Mouse (Mus musculus) ZHBTc4 (cell line): ENCODE results near the gene Dut.

Experiments used
- DNase-seq: peaks from one replicate; pipeline ENCODE4 v3.0.0-alpha.2; 2011; ENCODE audit warnings: low read depth, low spot score

Dut gene

DNA sequence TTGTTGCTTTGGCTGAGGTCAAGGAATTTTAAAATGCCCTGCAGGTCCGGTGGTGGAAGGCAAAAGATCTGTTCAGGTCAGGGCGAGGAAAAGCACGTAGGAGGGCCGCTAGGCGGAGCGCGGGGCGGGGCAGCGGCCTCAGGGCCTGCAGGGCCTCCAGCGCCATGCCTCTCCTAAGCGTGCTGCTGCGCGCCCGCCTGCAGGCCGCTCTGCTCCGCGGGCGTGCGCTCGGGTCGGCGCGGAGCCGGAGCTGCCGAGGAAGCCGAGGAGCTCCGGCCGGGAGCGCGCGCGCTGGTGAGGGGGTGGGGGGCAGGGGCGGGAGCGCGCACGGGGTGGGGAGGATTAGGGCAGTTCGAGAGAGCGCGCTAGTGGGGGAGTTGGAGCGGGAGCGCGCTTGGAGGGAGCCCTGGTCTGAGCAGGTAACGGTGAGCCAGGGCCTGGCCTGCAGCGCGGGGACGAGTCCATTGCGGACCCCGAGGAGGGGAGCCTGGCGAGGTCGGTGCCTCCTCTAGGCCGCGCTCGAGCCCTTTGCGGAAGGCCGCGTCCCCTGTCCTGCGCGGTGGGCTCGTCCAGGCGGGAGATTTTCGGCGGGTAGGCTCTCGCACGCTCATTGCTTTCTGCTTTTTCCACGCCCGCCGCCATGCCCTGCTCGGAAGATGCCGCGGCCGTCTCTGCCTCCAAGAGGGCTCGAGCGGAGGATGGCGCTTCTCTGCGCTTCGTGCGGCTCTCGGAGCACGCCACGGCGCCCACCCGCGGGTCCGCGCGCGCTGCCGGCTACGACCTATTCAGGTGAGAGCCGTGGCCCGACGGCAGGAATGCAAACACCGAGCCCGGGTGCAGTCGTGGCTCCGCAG lies at the start of gene Dut:
TSS of gene Dut (plus strand) at position 83 of the 854 bp plus-strand sequence.
- peak; percentile 99 for DNase-seq

GRCm38 (mm10) chr2:125208894-125209596 lies 37.9 kb upstream of the Dut start:
- no peak for DNase-seq

DNA sequence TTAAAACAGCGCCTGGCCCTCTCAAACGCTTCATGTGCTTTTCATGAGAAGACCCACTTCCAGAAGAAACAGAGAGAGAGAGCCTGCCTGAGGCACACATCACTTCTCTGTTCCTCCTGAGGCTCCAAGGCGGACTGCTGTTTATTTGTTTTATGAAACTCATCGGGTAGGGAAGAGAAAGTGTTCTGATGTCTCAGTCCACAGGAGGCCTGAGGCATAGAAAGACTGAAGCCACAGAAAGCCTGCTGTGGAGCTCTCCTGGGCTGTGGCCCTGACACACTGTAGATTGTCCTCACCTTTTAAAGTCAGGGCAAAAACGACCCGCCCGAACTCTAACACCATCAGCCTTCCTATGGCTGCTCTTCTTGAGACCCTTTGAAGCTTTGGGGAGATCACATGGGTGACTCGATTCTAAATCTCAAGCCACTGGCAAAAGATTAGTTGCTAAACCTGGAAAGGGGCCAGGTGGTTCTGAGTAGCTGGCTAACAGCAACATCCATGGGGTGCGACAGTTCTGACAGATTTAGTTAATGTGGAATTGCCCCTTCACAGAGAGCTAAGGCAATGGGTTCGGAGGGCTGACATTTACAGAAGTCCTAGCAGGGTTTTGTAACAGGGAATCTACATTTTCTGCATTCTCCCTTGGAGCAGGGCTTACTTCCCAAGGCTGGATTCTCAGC lies 35.0 kb upstream of the Dut start:
- DNase-seq, result no peak

DNA sequence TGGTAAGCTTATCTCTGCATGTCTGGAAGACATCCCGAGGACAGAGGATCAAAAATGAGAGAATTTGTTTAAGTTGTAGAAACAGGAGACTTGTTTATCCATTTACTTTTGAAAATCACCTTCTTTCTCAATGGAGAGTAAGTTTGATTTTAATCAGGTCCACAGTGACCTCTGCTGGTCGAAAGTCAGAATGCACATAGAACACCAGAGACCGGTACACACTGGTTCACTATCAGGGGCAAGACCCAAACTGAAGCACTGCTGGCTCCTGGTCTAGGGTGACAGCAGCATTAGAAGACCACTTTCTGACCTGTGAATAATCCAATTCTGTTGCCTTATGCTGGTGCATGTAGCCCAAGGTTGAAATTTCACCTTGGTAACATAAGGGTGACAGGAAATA lies 32.4 kb upstream of the Dut start:
- peak; percentile 79 for DNase-seq

DNA sequence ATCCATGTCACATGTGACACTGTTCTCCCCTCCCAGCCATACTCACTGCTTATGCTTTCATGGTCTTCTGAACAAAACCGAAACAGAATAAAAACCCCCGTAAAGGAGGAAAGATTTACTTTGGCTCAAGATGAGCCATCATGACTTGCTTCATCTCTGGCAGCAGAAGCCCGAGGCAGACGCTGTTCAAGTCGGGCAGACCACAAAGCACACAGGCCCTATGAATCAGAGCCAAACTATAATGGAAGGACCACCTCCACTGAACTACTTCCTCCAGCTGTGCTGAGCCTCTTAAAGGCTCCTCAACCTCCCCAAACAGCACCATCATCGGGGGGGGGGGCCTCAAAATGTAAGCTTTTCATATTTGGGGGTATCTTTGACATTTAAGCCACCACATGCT lies 29.7 kb upstream of the Dut start:
- no peak for DNase-seq

- no peak for DNase-seq
These were observed 28.4 kb upstream of the Dut start for GRCm38 (mm10) chr2:125218566-125218965.

DNA sequence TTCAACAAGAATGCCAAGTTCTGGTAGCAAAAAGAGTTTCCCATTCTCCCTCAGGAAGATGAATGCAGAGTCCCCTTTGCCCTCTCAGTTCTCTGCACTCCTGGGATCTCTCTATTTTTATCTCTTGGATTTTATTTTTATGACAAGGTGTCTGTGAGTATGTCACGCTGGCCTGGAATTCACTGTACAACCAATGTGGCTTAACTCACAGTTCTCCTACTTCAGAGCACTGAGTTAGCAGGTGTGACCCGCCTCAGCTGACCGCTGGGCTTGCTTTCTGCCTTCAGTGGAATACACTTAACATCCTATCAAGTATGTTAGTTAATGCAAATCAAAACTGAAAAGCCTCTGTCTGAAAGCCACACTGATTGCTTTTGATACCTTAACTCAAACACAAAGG lies 27.7 kb upstream of the Dut start:
- peak; percentile 28 for DNase-seq

GRCm38 (mm10) chr2:125221673-125222072 lies 25.3 kb upstream of the Dut start:
- DNase-seq, result no peak

- no peak for DNase-seq
These were observed 18.2 kb upstream of the Dut start for GRCm38 (mm10) chr2:125228472-125229409.

DNA sequence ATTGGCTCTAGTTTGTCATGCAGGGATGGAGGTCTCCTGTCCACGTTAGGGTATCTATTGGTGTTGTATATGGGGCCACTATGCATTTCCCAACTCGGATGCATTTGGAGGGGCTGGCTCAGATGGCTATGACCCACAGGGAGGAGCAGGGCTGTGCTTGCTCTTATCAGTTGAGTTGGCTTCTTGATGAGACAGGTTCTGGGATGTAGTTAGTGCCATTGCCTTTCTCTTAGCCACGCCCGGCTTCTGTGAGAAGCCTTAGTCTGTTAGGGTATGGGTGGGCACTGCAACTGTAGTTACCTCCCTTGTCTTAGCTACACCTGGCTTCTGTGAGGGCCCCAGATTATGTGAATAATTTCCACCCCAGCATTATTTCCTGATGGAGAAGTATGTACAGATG lies 14.8 kb upstream of the Dut start:
- no peak for DNase-seq

GRCm38 (mm10) chr2:125233537-125233936 lies 13.5 kb upstream of the Dut start:
- DNase-seq, result no peak

- no peak for DNase-seq
These were observed 12.9 kb upstream of the Dut start for GRCm38 (mm10) chr2:125234049-125234448.

- no peak for DNase-seq
These were observed 1.3 kb upstream of the Dut start for GRCm38 (mm10) chr2:125245545-125246285.

- DNase-seq, result no peak
These were observed 321 bp upstream of the Dut start for GRCm38 (mm10) chr2:125246669-125247068.

DNA sequence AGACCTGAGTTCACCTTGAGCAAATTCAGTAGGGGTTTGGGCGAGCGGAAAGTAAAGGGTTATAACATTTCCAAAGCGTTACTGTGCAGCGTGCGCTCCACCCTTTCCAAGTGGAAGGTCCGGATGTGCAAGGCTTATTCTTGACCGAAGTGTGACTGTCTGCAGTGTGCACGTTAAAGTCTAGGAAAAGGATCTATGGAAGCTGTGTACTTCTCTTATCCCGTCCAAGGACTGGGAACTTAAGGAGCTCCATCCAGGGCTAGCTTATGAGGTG lies 909 bp downstream of the Dut start:
- no peak for DNase-seq

DNA sequence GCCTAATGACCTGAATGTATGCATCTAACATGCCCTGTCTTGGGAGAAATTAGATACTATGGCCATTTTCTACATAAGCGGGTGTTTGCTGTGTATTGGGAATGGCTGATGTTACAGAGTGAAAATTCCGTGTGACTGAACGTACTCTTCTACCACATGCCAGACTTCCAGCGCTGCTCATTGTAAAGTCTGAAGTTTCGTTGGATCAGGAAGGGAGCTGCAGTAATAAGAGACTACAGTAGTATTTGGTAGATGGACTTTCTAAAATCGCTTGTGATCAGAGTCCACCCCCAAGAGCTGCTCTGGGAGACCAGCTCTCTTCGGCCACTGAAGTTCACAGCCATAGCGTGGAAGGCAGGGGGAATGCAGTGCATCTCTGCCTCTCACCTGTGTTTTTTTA lies 1.3 kb downstream of the Dut start:
- DNase-seq, result no peak

DNA sequence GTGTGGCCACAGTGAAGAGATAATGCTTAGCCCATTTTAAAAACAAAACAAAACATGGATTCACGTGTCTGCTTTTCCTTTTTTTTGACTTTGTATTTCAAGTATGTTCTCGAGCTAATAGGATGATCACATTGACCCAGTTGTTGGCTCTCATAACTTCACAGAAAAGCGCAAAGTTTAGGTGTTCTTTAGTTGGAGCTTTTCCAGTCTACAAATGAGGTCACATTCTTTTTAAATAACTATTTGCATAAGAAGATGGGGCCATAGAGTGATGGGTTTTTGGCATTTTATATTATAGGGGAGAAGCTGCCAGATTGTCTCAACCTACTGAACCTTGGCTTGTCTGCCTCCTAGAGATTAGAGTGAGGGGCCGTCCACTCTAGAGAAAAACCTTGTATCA lies 2.3 kb downstream of the Dut start:
- no peak for DNase-seq

GRCm38 (mm10) chr2:125249874-125250273 lies 2.9 kb downstream of the Dut start:
- DNase-seq, result peak; percentile 66

DNA sequence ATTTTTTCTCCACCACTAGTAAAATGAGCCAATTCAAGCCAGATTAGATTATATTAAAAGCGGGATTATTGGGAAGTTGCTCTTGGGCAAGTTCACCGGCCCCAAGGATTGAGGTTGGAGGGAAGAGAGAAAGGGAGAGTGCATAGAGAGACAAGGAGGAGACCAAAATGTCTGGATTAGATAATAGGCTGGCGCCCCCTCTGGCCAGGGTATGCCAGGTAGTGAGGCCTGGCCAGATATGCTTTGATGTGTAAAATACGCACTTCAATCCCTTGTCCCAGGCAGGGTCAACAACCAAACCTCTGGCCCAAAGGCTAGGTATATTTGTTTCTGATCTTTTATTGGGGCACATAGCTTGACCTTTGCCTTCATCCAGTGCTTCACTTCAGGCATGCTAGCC lies 4.8 kb downstream of the Dut start:
- peak; percentile 73 for DNase-seq

DNA sequence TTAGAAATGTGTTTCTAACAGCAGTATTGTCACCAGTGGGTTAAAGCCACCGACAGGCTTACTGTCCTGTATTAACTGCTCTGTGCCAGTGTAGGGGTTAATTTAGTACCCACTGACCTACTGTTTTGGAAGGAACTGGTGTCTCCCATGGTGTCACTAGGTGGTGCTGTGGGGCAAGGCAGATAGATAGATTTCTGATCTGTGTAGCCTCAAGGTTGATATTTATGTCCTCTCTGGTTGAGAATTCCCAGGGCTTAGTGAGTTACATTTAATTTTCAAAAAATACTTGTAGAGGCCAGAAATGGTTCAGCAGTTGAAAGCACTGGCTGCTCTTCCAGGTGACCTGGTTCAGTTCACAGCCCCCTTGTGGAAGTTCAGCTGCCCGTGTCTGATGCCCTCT lies 5.3 kb downstream of the Dut start:
- peak; percentile 73 for DNase-seq

- DNase-seq, result no peak
These were observed 6.7 kb downstream of the Dut start for GRCm38 (mm10) chr2:125253699-125254098.
